Mouse (Mus musculus): Measurements from ENCODE around the gene Mmp23. TPM values are rescaled to one million over a fixed set of nuclear protein-coding genes. Genes with fewer than 3 reads are reported as not detected.

The Mmp23 gene
- polyA plus RNA-seq, 1 experiment from 2014 or later, result 4.9 TPM

DNA sequence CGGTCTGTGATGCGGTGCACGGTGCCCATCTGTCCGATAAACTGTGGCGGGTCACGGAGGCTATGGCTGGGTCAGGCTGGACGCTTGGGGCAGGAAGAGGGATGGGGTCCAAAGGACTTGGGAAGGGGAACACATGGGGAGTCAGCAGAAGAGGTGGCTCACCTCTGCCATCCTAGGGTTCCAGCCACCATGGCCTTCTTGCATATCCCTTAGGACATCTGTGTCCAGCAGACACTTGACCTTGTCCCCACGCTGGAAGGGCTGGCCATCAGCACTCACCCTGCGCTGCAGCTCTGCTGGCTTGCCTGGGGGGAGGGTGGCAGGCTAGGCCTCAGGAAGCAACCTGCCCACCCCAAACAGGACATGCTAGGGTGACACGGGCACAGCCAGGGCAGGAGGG lies 5.8 kb upstream of the Mmp23 start:
- H3K4me3 ChIP-seq (ENCODE audit: low read depth, low read length), result no peak overlapping the region
- H3K9me3 ChIP-seq (replicated peaks; ENCODE audit: control insufficient read depth, low read length), result no peaks in the 10 kb centered on the region
- no peak overlapping the region for H3K9ac ChIP-seq (ENCODE audit: low read depth, low read length)
- H3K27me3 ChIP-seq (ENCODE audit: control insufficient read depth, insufficient read depth, low read depth, low read length), result peaks cover 17% of the 10 kb centered on the region
- no peak overlapping the region for H3K27ac ChIP-seq (ENCODE audit: low read length)
- no peak overlapping the region for H3K4me2 ChIP-seq (ENCODE audit: low read depth, low read length)
- 73% methylated on average over 10 of the region's 10 CpGs for WGBS (ENCODE audit: insufficient replicate concordance)
- peaks cover 13% of the 10 kb centered on the region for H3K4me1 ChIP-seq (ENCODE audit: control insufficient read depth, low read depth, low read length)
- H3K36me3 ChIP-seq (ENCODE audit: control insufficient read depth, insufficient read depth), result no peaks in the 10 kb centered on the region
- no peak for ATAC-seq (ENCODE audit: low read depth)

DNA sequence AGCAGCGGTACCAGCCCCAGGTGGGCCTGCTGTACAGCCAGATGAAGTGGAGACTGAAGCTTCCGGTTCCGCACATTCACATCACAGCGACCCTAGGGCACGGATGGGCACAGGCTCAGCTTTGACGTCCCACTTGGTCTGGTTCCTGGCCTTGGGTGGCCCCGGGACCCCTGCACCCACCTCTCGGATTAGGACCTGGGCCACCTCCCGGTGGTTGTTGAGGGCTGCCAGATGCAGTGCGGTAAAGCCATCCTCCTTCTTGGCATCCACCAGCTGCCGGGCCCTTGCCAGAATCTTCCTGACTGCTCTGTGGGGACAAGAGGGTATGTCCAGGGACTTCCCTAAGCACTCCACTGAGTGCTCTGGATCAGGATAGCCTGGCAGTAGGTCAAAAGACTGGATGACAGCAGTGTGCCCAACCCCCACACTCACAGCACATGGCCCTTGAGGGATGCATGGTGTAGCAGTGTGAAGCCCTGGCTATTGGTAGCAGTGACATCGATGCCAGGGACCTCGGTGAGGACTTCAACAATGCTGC lies 3.1 kb upstream of the Mmp23 start:
- 71% methylated on average over 13 of the region's 13 CpGs for WGBS (ENCODE audit: insufficient replicate concordance)
- Histone ChIP-seq H3K27ac (ENCODE audit: low read length) (no peak overlapping the region), H3K4me2 (ENCODE audit: low read depth, low read length) (no peak overlapping the region), H3K9me3 (replicated peaks; ENCODE audit: control insufficient read depth, low read length) (no peaks in the 10 kb centered on the region), H3K9ac (ENCODE audit: low read depth, low read length) (no peak overlapping the region), H3K27me3 (ENCODE audit: control insufficient read depth, insufficient read depth, low read depth, low read length) (peaks cover 44% of the 10 kb centered on the region), H3K4me1 (ENCODE audit: control insufficient read depth, low read depth, low read length) (peaks cover 22% of the 10 kb centered on the region), H3K4me3 (ENCODE audit: low read depth, low read length) (no peak overlapping the region), H3K36me3 (ENCODE audit: control insufficient read depth, insufficient read depth) (no peaks in the 10 kb centered on the region)
- ATAC-seq (ENCODE audit: low read depth), result no peak

DNA sequence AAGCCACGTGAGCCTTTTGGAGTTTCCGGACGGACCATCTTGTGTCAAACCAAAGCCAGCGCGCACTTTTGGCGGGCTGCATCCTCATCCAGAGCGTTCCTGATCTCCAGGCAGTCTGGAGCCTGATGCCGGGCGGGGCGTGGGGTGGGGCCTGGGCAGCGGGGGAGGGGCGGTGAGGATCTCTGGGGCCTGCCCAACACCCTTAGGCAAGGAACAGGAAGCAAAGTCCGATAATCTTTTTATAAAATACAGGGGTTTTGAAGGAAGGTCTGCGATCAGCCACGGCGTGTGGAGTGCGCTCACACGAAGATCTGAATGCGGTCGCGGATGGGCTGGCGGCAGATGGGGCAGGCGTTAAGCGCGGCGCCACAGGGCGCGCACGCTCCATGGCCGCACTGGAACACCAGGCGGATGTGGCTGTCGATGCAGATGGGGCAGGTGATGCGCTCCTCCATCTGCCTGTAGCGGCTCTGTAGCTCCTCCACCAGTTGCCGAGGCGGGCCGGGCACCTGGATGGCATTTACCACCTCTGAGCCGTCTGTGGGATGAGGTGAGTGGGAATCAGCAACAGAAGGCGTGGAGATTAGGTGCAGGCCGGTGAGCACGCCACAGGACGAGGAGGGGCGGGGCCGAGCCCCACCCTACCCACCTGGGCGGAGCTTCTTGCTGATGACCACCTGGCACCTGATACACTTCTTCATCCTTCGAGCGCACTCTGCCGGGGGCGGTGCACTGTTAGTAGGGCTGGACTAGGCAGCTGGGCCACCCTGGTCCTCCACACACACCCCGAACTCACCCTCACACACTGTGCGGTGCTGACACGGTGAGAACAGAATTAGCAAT lies 1.5 kb upstream of the Mmp23 start:
- Histone ChIP-seq H3K27me3 (ENCODE audit: control insufficient read depth, insufficient read depth, low read depth, low read length) (peaks cover 45% of the 10 kb centered on the region), H3K27ac (ENCODE audit: low read length) (no peak overlapping the region)
- ATAC-seq (ENCODE audit: low read depth), result 0 out of 2 replicates have a peak, but pooled peaks have one; percentile 12

DNA sequence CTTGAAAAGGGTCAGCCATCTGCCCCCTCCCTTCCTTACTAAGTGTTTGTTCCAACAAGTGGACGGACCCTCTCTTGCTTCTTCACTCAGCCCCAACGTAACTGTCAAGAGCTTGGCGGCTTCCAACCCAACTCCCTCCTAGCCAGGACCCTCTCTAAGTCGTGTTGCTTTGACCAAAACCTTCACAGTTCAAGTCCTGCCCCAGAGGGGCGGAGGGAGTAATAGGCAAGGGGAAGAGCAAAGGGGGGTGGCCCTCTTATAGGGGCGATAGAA lies 935 bp upstream of the Mmp23 start:
- 2% methylated on average over 6 of the region's 6 CpGs for whole genome bisulfite sequencing (ENCODE audit: insufficient replicate concordance)
- no peak for ATAC-seq (ENCODE audit: low read depth)
- Histone ChIP-seq H3K9ac (ENCODE audit: low read depth, low read length) (no peak overlapping the region), H3K4me2 (ENCODE audit: low read depth, low read length) (peak overlapping the region; percentile 59), H3K36me3 (ENCODE audit: control insufficient read depth, insufficient read depth) (peaks cover 12% of the 10 kb centered on the region), H3K27me3 (ENCODE audit: control insufficient read depth, insufficient read depth, low read depth, low read length) (peaks cover 45% of the 10 kb centered on the region), H3K27ac (ENCODE audit: low read length) (no peak overlapping the region), H3K4me3 (ENCODE audit: low read depth, low read length) (peak overlapping the region; percentile 51), H3K4me1 (ENCODE audit: control insufficient read depth, low read depth, low read length) (peaks cover 22% of the 10 kb centered on the region), H3K9me3 (replicated peaks; ENCODE audit: control insufficient read depth, low read length) (no peaks in the 10 kb centered on the region)

More for the DNA sequence above, 1.5 kb upstream of the Mmp23 start:
- Histone ChIP-seq H3K9ac (ENCODE audit: low read depth, low read length) (peak overlapping the region; percentile 16; the same call in 1 of the 2 replicates), H3K4me3 (ENCODE audit: low read depth, low read length) (peak overlapping the region; percentile 51), H3K9me3 (replicated peaks; ENCODE audit: control insufficient read depth, low read length) (no peaks in the 10 kb centered on the region), H3K36me3 (ENCODE audit: control insufficient read depth, insufficient read depth) (peaks cover 7% of the 10 kb centered on the region; the same call in 1 of the 2 replicates), H3K4me2 (ENCODE audit: low read depth, low read length) (peak overlapping the region; percentile 59), H3K4me1 (ENCODE audit: control insufficient read depth, low read depth, low read length) (peaks cover 22% of the 10 kb centered on the region)
- 2% methylated on average over 52 of the region's 52 CpGs for WGBS (ENCODE audit: insufficient replicate concordance)

DNA sequence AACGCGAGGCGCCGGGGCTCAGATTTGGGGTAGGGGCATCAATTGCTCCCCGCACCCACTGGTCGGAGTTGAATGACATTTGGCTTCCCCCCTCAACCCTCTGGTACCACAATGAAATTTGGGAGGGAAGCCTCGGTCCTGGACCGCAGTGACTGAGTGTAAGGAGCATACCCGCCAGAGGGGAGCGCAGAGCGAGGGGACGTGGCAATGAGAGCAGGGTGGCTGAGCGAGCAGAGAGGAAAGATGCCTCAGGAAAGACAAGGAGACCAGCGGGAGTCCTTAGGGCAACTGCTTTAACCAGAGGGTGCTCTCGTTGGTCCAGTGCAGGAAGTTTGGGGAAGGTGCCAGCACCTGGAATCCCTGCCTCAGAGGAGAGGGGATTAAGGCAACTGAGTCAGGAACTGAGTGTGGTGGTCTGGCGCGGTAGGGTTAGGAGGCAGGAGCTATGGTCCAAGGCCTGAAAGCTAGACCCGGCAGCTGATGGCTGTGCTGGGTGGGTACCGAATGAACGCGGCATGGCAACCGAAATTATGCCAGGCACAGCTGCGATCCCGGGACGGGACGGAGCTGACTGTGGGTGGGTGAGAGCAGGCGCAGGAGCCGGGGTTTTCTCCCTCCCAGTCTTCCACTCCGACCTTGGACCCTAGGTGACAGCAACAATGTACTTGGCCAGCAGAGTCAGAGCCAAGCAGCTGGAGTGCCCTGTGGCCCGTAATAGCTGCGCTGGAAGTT lies 433 bp upstream of the Mmp23 start:
- peak overlapping the region; percentile 59; the same call in 1 of the 2 replicates for H3K4me2 ChIP-seq (ENCODE audit: low read depth, low read length)
- no peak overlapping the region for H3K9ac ChIP-seq (ENCODE audit: low read depth, low read length)
- no peak overlapping the region for H3K27ac ChIP-seq (ENCODE audit: low read length)
- H3K4me1 ChIP-seq (ENCODE audit: control insufficient read depth, low read depth, low read length), result peaks cover 22% of the 10 kb centered on the region
- peak overlapping the region; percentile 34; the same call in 1 of the 2 replicates for H3K4me3 ChIP-seq (ENCODE audit: low read depth, low read length)
- H3K27me3 ChIP-seq (ENCODE audit: control insufficient read depth, insufficient read depth, low read depth, low read length), result peaks cover 45% of the 10 kb centered on the region
- 4% methylated on average over 31 of the region's 31 CpGs for WGBS (ENCODE audit: insufficient replicate concordance)
- ATAC-seq (ENCODE audit: low read depth), result no peak
- H3K36me3 ChIP-seq (ENCODE audit: control insufficient read depth, insufficient read depth), result peaks cover 17% of the 10 kb centered on the region
- no peaks in the 10 kb centered on the region for H3K9me3 ChIP-seq (replicated peaks; ENCODE audit: control insufficient read depth, low read length)

DNA sequence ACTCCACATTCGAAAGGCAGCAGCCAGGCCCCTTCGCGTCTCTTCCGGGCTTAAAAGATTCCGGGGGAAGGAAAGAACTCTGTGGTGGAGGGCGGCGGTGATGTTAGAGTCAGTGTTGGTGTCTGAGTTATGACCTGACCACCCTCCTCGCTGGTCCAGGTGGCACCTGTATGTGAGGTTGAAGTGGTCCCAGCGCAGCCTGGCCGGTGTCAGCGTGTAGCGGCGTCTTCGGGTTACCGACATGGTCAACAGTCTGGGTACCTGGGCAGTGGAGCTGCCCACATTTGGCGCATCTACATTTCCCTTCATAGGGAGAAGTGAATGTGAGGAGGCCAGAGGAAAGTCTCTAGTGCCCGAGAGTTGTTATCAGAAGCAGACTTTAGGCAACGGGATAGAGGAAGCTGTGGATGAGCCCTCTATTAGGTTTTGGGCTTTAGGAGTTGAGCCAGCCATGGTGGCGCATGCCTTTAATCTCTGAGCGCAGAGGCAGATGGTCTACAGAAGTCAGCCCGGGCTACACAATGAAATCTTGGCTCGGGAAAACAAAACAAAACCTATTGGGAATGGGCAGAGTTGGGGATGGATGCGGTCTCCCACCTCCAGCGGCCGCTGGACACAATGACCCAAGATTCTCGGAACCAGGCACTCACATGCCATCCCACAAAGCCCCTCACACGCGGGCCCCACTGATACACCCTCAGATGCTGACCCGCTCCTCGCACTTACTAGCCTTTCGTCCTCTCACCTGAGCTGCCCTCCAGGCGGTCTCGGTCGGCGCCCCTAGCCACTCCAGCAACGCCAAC lies 700 bp downstream of the Mmp23 start:
- Histone ChIP-seq H3K27ac (ENCODE audit: low read length) (no peak overlapping the region), H3K4me2 (ENCODE audit: low read depth, low read length) (peak overlapping the region; percentile 45), H3K9me3 (replicated peaks; ENCODE audit: control insufficient read depth, low read length) (no peaks in the 10 kb centered on the region), H3K9ac (ENCODE audit: low read depth, low read length) (no peak overlapping the region; the same call in 1 of the 2 replicates), H3K4me1 (ENCODE audit: control insufficient read depth, low read depth, low read length) (peaks cover 22% of the 10 kb centered on the region), H3K36me3 (ENCODE audit: control insufficient read depth, insufficient read depth) (peaks cover 28% of the 10 kb centered on the region), H3K4me3 (ENCODE audit: low read depth, low read length) (peak overlapping the region; percentile 34), H3K27me3 (ENCODE audit: control insufficient read depth, insufficient read depth, low read depth, low read length) (peaks cover 45% of the 10 kb centered on the region)
- 22% methylated on average over 36 of the region's 36 CpGs for WGBS (ENCODE audit: insufficient replicate concordance)
- no peak for ATAC-seq (ENCODE audit: low read depth)

DNA sequence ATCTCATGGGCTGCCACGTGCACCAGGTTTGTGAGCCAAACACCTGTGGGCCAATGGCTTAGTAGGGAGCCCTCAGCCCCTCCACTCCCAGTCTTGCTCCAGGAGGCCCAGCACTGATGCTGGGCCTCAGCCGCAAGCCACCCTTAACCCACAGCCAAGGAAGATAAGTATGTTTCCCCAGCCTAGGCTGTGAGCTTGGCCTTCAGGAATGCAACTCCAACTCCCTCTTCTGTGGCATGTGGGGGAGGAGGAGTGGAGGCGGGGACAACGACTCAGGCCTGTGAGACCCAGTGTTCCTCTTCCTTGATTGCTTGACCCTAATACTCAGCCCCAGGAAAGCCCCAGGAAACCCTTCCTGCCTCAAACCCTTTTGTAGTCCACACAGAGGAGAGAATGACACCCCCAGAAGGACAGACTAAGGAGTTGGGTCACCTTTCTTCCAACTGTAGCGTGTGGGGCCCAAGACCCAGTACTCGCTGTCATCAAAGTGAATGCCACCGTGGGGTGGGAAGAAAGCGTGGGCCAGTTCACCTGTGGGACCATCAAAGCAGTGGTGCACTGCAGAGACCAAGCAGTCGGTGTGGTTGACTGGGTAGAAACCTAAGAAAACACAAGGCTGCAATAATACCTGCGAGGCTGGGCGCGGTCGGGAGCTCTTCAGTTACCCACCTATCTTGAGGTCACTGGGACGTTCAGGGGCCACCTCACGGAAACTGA lies 1.5 kb downstream of the Mmp23 start:
- 0 out of 2 replicates have a peak, but pooled peaks have one; percentile 6 for ATAC-seq (ENCODE audit: low read depth)
- peaks cover 22% of the 10 kb centered on the region for H3K4me1 ChIP-seq (ENCODE audit: control insufficient read depth, low read depth, low read length)
- WGBS (ENCODE audit: insufficient replicate concordance), result 56% methylated on average over 15 of the region's 15 CpGs
- no peak overlapping the region for H3K4me3 ChIP-seq (ENCODE audit: low read depth, low read length)
- peaks cover 45% of the 10 kb centered on the region for H3K27me3 ChIP-seq (ENCODE audit: control insufficient read depth, insufficient read depth, low read depth, low read length)
- H3K9ac ChIP-seq (ENCODE audit: low read depth, low read length), result no peak overlapping the region
- H3K4me2 ChIP-seq (ENCODE audit: low read depth, low read length), result no peak overlapping the region
- no peak overlapping the region for H3K27ac ChIP-seq (ENCODE audit: low read length)
- peaks cover 32% of the 10 kb centered on the region for H3K36me3 ChIP-seq (ENCODE audit: control insufficient read depth, insufficient read depth)
- no peaks in the 10 kb centered on the region for H3K9me3 ChIP-seq (replicated peaks; ENCODE audit: control insufficient read depth, low read length)

DNA sequence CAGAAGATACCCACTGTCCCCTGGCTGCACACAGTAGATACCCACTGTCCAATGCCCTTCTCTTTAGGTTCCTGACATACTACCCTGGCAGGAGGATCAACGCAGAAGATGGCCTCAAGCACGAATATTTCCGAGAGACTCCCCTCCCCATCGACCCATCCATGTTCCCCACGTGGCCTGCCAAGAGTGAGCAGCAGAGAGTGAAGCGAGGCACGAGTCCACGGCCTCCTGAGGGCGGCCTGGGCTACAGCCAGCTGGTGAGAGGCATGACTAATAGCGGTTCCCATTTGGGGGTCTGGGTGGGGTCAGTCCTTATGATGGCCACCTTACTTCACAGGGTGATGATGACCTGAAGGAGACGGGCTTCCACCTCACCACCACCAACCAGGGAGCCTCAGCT lies 3.8 kb downstream of the Mmp23 start:
- WGBS (ENCODE audit: insufficient replicate concordance), result 80% methylated on average over 11 of the region's 11 CpGs
- H3K4me2 ChIP-seq (ENCODE audit: low read depth, low read length), result no peak overlapping the region
- no peak for ATAC-seq (ENCODE audit: low read depth)
- H3K27me3 ChIP-seq (ENCODE audit: control insufficient read depth, insufficient read depth, low read depth, low read length), result peaks cover 32% of the 10 kb centered on the region
- H3K9me3 ChIP-seq (replicated peaks; ENCODE audit: control insufficient read depth, low read length), result no peaks in the 10 kb centered on the region
- no peak overlapping the region for H3K9ac ChIP-seq (ENCODE audit: low read depth, low read length)
- no peak overlapping the region for H3K27ac ChIP-seq (ENCODE audit: low read length)
- H3K36me3 ChIP-seq (ENCODE audit: control insufficient read depth, insufficient read depth), result peaks cover 32% of the 10 kb centered on the region
- H3K4me1 ChIP-seq (ENCODE audit: control insufficient read depth, low read depth, low read length), result peaks cover 13% of the 10 kb centered on the region
- H3K4me3 ChIP-seq (ENCODE audit: low read depth, low read length), result no peak overlapping the region
